Mouse (Mus musculus) CH12.LX (cell line): ENCODE measurements around the gene Gm4450.
"Not testable (repeated sequence)": the region's sequence is repeated elsewhere in the genome, so short reads cannot be mapped to it uniquely, and the experiment has no call there.

Experiments used
- CTCF ChIP-seq, 2 experiments: IDR thresholded peaks in 1 of 2; conservative IDR thresholded peaks in 1 of 2; 2 replicates each; pipeline ENCODE4 v1.5.1; 2011 to 2012; ENCODE audit warnings: low read depth in 2 of 2, low read length in 2 of 2, improper control_type of control experiment in 1 of 2, inconsistent platforms in 1 of 2, mild to moderate bottlenecking in 1 of 2, moderate library complexity in 1 of 2
- HCFC1 ChIP-seq: IDR thresholded peaks from 2 replicates; pipeline ENCODE4 v1.6.1; 2012; ENCODE audit warnings: low read depth, mild to moderate bottlenecking, inconsistent platforms, low read length, improper control_type of control experiment
- JUND ChIP-seq: conservative IDR thresholded peaks from 2 replicates; pipeline ENCODE4 v1.6.1; 2011; ENCODE audit warnings: low read depth, low read length, improper control_type of control experiment
- MAZ ChIP-seq: IDR thresholded peaks from 2 replicates; pipeline ENCODE4 v1.6.1; 2012; ENCODE audit warnings: low read depth, mild to moderate bottlenecking, inconsistent platforms, low read length, improper control_type of control experiment, moderate library complexity
- POLR2A ChIP-seq: IDR thresholded peaks from 2 replicates; pipeline ENCODE4 v1.6.1; 2011; ENCODE audit warnings: low read depth, mild to moderate bottlenecking, improper control_type of control experiment, low read length
- TCF12 ChIP-seq: IDR thresholded peaks from 2 replicates; pipeline ENCODE4 v1.6.1; 2014; ENCODE audit warnings: low read depth, mild to moderate bottlenecking, inconsistent platforms, low read length, improper control_type of control experiment
- ZMIZ1 ChIP-seq: IDR thresholded peaks from 2 replicates; pipeline ENCODE4 v1.6.1; 2012; ENCODE audit warnings: low read depth, mild to moderate bottlenecking, inconsistent platforms, low read length, improper control_type of control experiment

DNA sequence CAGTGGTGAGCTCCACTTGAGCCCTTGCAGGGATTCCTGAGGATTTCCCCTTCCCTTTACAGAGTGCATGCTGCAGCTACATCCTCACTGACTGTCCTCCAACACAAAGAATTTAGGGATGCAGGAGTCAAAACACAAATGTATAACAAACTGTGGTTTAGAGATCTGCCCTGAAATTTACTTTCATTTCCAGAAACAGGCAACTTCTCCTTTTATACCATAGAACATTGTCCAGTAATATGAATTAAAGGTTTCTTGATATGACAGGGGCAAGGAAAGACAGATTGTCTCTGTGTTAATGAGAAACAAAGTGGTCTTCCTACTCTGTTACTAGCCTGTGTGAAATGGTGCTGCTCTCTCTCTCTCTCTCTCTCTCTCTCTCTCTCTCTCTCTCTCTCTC, 40.5 kb upstream of the Gm4450 start:
- not testable (repeated sequence) for TF ChIP-seq CTCF (conservative IDR thresholded peaks at IDR 0.05 in 1 of 2, IDR thresholded peaks at IDR 0.05 in 1 of 2; ENCODE audit: low read depth in 2 of 2, low read length in 2 of 2); JUND; POLR2A; ZMIZ1; HCFC1; MAZ; TCF12
